Mouse (Mus musculus) midbrain, embryonic 13.5 days (tissue): ENCODE measurements at regions not wholly inside any gene's neighbourhood (a gene's known extent, or its start where the extent isn't known, plus 50 kb on each side); places are given as distances from the start of the nearest gene placed in this dataset.

ENCODE experiments used
- ATAC-seq: fragments of 200-750 bp; cut with Nextera tagmentation; 2 replicates; pipeline ENCODE4 v1.8.0; 2017; ENCODE audit warnings: mild to moderate bottlenecking, moderate TSS enrichment, moderate library complexity
- H3K27ac ChIP-seq: fragments of 300-500 bp; sonication (generic); 2 replicates; pipeline ENCODE4 v1.5.1; 2015; ENCODE audit warnings: inconsistent platforms, mild to moderate bottlenecking, moderate library complexity
- H3K27me3 ChIP-seq: fragments of 300-500 bp; sonication (generic); 2 replicates; pipeline ENCODE4 v1.6.1; 2015; ENCODE audit warnings: mild to moderate bottlenecking, inconsistent platforms
- H3K36me3 ChIP-seq: fragments of 300-500 bp; sonication (generic); 2 replicates; pipeline ENCODE4 v1.6.1; 2015; ENCODE audit warnings: mild to moderate bottlenecking, inconsistent platforms
- H3K4me1 ChIP-seq: fragments of 300-500 bp; sonication (generic); replicated peaks from 2 replicates; pipeline ENCODE4 v1.6.1; 2015; ENCODE audit warnings: inconsistent platforms
- H3K4me2 ChIP-seq: fragments of 300-500 bp; sonication (generic); replicated peaks from 2 replicates; pipeline ENCODE4 v1.6.1; 2015; ENCODE audit warnings: moderate library complexity, mild to moderate bottlenecking, inconsistent platforms
- H3K4me3 ChIP-seq: fragments of 300-500 bp; sonication (generic); replicated peaks from 2 replicates; pipeline ENCODE4 v1.5.1; 2015; ENCODE audit warnings: mild to moderate bottlenecking, inconsistent platforms
- H3K9ac ChIP-seq: fragments of 300-500 bp; sonication (generic); replicated peaks from 2 replicates; pipeline ENCODE4 v1.6.1; 2015; ENCODE audit warnings: mild to moderate bottlenecking, inconsistent platforms
- H3K9me3 ChIP-seq: fragments of 300-500 bp; sonication (generic); 2 replicates; pipeline ENCODE4 v1.6.1; 2016; ENCODE audit warnings: mild to moderate bottlenecking, inconsistent platforms
- WGBS: fragments of 180-500 bp; shearing (Covaris S2); methylation state at CpG from one replicate; pipeline ENCODE4 v1.1.7; 2015; 5-methylcytosine and 5-hydroxymethylcytosine counted together

DNA sequence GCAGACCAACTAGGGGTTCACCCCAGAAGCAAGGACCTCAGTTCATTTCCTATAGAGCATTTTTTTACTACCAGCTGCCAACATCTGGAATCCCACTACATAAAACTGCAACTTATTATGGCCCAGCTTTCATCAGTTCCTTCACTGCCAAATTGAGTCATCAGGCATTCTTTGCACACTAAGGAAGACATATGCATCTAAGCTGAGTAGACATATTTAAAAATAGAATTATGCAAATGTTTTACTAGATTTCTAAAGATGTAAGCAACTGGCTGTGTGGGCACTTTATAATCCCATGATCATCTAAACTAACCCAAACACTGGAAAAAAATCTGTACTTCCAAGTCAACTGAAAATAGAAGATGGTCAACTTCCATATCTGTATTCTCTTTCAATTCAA, 415.9 kb upstream of the Rarb start:
- ATAC-seq = no peak
- H3K27ac ChIP-seq = no peak overlapping the region
- H3K9ac ChIP-seq = no peak overlapping the region
- no peaks in the 10 kb centered on the region for H3K4me1 ChIP-seq
- no peak overlapping the region for H3K4me3 ChIP-seq
- no peaks in the 10 kb centered on the region for H3K36me3 ChIP-seq
- H3K27me3 ChIP-seq = no peaks in the 10 kb centered on the region
- 0 out of 2 replicates have a peak, but pooled peaks cover 3% of the 10 kb centered on the region for H3K9me3 ChIP-seq
- no peak overlapping the region for H3K4me2 ChIP-seq

DNA sequence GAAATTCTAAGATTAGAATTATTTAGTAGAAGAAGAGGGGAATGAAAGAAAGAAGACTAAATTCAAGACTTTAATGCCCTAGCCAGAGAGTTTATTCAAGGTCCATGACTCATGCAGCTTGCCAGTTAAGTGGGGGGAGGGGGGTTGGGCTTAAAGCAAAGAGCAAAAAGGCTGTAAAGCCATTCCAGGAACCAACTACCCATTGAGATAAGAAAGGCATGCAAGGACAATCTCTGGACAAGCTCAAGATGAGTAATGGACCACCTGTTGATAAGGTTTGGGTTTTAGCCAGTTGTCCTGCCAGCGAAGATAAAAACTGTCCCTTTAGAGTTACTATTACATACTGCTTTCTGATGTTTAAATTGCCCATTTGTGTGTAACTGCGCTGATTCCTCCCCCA, 392.5 kb upstream of the Rarb start:
- no peaks in the 10 kb centered on the region for H3K4me1 ChIP-seq
- 94% methylated on average over 2 of the region's 2 CpGs for WGBS
- H3K9me3 ChIP-seq = no peaks in the 10 kb centered on the region
- H3K27ac ChIP-seq = no peak overlapping the region
- H3K9ac ChIP-seq = no peak overlapping the region
- H3K36me3 ChIP-seq = no peaks in the 10 kb centered on the region
- H3K4me3 ChIP-seq = no peak overlapping the region
- H3K4me2 ChIP-seq = no peak overlapping the region
- no peaks in the 10 kb centered on the region for H3K27me3 ChIP-seq
- no peak for ATAC-seq

DNA sequence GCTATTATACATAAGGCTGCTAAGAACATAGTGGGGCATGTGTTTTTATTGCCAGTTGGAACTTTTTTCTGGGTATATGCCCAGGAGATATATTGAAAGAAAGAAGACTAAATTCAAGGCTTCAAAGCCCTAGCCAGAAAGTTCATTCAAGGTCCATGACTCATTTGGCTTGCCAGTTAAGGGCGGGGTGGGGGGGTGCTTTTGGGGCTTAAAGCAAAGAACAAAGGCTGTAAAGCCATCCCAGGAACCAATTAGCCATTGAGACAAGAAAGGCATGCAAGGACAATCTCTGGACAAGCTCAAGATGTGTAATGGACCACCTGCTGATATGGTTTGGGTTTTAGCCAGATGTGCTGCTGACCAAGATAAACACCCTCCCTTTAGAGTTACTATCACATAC, 386.7 kb upstream of the Rarb start:
- no peak overlapping the region for H3K4me2 ChIP-seq
- no peak overlapping the region for H3K27ac ChIP-seq
- no peak overlapping the region for H3K4me3 ChIP-seq
- no peaks in the 10 kb centered on the region for H3K9me3 ChIP-seq
- WGBS = 67% methylated on average over 1 of the region's 1 CpGs
- no peaks in the 10 kb centered on the region for H3K4me1 ChIP-seq
- H3K36me3 ChIP-seq = no peaks in the 10 kb centered on the region
- H3K27me3 ChIP-seq = no peaks in the 10 kb centered on the region
- no peak for ATAC-seq
- H3K9ac ChIP-seq = no peak overlapping the region

DNA sequence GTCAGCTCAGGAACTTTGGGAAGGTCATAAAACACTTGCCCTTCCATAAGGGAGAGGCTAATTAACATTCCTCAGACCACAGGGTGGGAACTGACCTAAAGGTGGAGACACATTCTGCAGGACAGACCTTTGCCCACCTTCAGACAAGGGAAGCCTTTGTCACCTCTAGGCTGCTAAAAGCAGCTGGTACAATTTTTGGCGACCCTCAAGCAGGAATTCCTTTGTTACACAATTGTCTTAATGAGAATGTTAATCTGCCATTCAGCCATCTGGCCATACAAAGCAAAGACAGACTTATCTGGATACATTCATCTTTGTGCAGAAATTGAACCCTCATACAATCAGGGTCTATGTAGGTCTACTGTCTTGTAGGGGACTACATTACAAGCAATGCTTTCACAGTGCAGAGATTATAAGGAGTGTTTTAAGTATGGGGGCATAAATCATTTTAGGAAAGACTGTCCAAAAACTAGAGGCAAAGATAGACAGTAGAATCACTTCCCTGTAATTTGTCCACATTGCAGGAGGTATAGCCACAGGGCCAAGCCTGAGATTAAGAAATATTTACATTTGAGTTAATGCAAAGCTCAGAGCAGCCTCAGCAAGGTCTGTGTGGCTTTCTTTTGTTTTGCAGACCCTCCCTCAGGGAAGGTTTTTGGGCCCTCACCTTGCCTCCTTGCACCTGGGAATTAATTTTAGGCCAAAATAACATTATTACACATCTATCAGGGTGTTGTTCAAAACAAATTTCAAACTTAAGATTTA, 384.5 kb upstream of the Rarb start:
- Histone ChIP-seq H3K36me3 (no peaks in the 10 kb centered on the region), H3K9ac (no peak overlapping the region), H3K9me3 (no peaks in the 10 kb centered on the region), H3K4me3 (no peak overlapping the region), H3K4me1 (no peaks in the 10 kb centered on the region), H3K4me2 (no peak overlapping the region), H3K27me3 (no peaks in the 10 kb centered on the region), H3K27ac (no peak overlapping the region)
- WGBS = 64% methylated on average over 1 of the region's 1 CpGs
- ATAC-seq = no peak

DNA sequence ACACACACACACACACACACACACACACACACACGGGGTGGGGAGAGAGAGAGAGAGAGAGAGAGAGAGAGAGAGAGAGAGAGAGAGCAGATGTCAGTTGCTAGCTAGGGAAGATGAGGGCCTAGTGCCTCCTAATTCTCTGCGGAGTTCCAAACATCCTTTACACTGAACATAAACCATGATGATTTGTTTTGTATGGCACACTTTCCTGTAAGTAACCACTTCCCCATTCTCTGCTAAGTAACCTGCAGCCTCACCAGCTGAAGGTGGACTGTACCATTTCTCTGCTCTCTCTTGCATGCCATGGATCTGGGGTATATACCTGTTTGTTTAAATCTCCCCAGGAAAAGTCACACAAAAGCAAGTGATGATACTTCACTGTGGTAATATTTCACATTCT, 374.0 kb upstream of the Rarb start:
- ATAC-seq = no peak
- Histone ChIP-seq H3K4me2 (no peak overlapping the region), H3K4me1 (no peaks in the 10 kb centered on the region), H3K4me3 (no peak overlapping the region), H3K9ac (no peak overlapping the region), H3K27me3 (no peaks in the 10 kb centered on the region), H3K27ac (no peak overlapping the region), H3K36me3 (no peaks in the 10 kb centered on the region), H3K9me3 (no peaks in the 10 kb centered on the region)
- WGBS = 72% methylated on average over 2 of the region's 2 CpGs

DNA sequence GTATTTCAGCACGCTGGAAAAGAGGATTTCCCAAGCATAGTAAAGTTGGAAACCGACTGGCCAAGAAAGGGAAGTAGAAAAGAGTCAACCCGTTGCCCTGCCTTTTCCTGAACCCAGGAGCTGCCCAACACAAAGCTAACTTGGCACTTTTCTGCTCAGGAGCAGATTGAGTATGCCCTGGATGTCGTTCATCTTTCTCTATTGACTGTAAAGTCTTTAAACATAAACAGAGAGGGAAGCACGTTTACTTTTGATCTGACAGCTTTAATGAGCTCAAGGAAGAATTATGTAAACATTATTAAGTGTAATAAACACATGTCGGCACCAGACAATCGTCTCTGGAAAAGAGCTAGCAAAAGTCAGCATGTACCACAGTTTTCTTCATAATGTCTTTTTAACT, 354.3 kb upstream of the Rarb start:
- H3K4me2 ChIP-seq = peak overlapping the region; percentile 82
- H3K4me3 ChIP-seq = peak overlapping the region; percentile 51
- H3K9me3 ChIP-seq = no peaks in the 10 kb centered on the region
- peaks cover 13% of the 10 kb centered on the region; the same call in 1 of the 2 replicates for H3K4me1 ChIP-seq
- ATAC-seq = peak; percentile 27; the same call in 1 of the 2 replicates
- H3K27me3 ChIP-seq = peaks cover 9% of the 10 kb centered on the region; the same call in 1 of the 2 replicates
- H3K27ac ChIP-seq = no peak overlapping the region
- no peaks in the 10 kb centered on the region for H3K36me3 ChIP-seq
- WGBS = 48% methylated on average over 7 of the region's 7 CpGs
- H3K9ac ChIP-seq = no peak overlapping the region

DNA sequence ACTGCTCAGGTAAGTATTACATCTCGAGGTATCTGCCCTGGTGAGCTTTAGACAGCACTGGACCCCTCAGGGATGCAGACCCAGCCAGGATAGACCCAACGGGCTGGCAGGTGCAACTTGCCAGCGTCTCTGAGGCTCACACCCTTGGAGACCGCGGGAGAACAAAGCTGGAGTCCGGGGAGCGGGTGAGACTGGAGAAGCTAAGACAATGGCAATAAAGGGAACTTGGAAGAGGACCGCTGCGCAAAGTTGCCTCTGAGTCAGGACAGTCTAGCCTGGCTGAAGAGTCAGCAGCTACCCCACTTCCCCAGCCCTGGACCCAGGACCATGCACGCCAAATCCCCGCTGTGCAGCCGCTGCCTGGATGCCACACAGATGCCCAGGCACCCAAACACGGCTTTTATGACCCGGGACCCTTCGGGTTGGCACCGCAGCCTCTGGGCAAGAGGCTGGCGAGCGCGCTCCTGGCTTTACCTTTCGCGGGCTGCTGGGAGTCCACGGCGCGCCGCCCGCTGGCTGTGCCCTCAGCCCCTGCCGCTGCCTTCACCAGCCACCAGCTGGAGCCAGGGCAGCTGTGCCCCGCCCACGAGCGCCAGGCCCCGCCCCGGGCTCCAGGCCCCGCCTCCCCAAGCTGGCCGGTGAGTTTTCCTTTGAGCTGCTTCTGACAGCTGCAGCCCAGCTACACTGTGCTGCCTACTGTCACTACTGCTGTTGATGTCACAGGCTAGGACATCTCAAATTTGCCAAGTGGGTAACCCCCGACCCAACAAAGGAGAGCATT, 353.6 kb upstream of the Rarb start:
- Histone ChIP-seq H3K27ac (no peak overlapping the region), H3K27me3 (peaks cover 9% of the 10 kb centered on the region; the same call in 1 of the 2 replicates), H3K9me3 (no peaks in the 10 kb centered on the region), H3K36me3 (no peaks in the 10 kb centered on the region), H3K4me1 (peaks cover 13% of the 10 kb centered on the region; the same call in 1 of the 2 replicates), H3K9ac (peak overlapping the region; percentile 64), H3K4me3 (peak overlapping the region; percentile 51), H3K4me2 (peak overlapping the region; percentile 82)
- 2% methylated on average over 35 of the region's 35 CpGs for WGBS
- peak; percentile 98 for ATAC-seq

DNA sequence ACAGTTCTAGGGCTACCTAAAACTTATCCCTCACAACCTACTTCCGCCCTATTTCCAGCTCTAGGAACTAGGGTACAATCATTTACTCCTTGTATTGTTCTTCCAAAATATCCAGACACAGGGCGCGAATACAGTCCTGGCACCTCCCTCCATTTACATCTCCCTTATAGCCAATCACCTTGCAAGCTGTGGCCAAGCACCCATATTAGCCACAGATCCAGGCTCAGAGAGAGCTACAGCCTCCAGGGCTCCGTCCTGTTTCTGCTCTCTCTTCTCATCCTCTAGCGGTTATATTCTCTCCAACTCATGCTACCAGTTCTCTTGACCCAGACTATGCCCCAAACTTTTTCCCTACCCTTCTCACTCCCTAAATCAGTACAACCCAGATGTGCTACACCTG, 352.9 kb upstream of the Rarb start:
- 40% methylated on average over 5 of the region's 5 CpGs for WGBS
- Histone ChIP-seq H3K36me3 (no peaks in the 10 kb centered on the region), H3K4me2 (peak overlapping the region; percentile 82), H3K9ac (peak overlapping the region; percentile 64; the same call in 1 of the 2 replicates), H3K27me3 (peaks cover 9% of the 10 kb centered on the region; the same call in 1 of the 2 replicates), H3K27ac (no peak overlapping the region), H3K9me3 (no peaks in the 10 kb centered on the region), H3K4me1 (peaks cover 13% of the 10 kb centered on the region; the same call in 1 of the 2 replicates), H3K4me3 (peak overlapping the region; percentile 51)
- no peak; the same call in 1 of the 2 replicates for ATAC-seq

DNA sequence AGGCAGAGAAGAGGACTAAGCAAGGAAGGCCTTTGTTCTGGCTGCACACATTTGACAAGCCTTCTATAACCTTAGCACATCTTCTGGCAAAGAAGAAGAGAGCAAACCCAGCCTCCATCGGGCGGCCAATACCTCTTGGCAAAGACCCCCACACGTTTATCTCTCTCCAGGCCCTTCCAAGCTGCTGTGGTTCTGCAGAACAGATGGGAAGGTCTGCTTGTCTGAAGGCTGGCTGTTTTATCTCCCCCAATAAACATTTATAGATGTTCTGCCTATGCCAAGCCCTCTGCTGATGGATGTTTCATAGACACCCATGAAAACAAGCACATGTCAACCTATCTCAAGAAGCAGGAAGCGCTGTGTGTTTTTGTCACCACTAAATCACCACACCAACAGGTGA, 339.4 kb upstream of the Rarb start:
- Histone ChIP-seq H3K27me3 (no peaks in the 10 kb centered on the region), H3K9ac (no peak overlapping the region), H3K4me2 (no peak overlapping the region), H3K4me1 (no peaks in the 10 kb centered on the region), H3K9me3 (no peaks in the 10 kb centered on the region), H3K36me3 (no peaks in the 10 kb centered on the region), H3K27ac (no peak overlapping the region), H3K4me3 (no peak overlapping the region)
- WGBS = 91% methylated on average over 4 of the region's 4 CpGs
- ATAC-seq = no peak

DNA sequence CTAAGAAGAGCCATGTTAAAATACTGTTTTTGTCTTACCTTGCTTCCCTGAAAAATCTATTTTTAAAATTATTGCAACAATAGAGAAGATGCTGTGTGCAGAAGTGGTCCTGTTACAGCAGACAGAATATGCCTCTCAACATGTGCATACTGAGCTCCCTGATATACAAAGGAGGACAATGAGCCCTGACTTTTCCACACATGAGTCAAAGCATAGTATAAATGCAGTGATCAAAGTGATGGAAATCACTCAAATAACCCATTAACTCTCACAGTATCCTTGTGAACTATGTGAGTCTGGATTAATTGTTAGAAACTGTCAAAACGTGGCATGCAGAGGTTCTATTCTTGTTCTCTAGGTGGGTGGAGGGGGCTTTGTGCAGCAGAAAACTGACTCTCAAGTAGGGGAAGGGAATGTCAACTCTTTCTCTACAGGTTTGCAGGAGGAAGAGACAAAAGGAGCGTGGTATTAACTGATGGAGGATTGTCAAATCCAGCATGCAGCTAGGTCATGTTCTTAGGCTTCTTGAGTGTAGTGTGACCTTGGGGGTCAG, 337.5 kb upstream of the Rarb start:
- Histone ChIP-seq H3K9ac (no peak overlapping the region), H3K36me3 (no peaks in the 10 kb centered on the region), H3K4me3 (no peak overlapping the region), H3K27me3 (no peaks in the 10 kb centered on the region), H3K4me1 (no peaks in the 10 kb centered on the region), H3K9me3 (no peaks in the 10 kb centered on the region), H3K4me2 (no peak overlapping the region), H3K27ac (no peak overlapping the region)
- ATAC-seq = no peak
- 61% methylated on average over 2 of the region's 2 CpGs for WGBS

DNA sequence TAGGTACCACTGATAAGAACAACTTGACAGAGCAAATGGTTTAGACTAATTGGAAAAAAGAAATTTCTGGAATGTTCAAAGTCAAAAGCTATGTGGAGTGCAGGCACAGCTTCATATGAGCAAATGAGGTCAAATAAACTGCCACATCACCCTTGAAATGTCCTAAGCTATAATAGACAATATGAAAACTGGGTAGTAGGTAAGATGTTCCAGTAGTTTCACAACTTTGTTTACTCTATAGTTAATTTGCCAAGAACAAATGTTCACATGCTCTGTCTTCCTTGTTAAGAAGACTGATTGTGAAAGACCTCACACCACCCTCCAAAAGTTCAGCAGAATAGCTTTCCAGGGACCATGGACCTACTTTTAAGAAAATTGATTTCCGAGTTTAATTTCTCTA, 301.7 kb upstream of the Rarb start:
- WGBS = 91% methylated on average over 1 of the region's 1 CpGs

DNA sequence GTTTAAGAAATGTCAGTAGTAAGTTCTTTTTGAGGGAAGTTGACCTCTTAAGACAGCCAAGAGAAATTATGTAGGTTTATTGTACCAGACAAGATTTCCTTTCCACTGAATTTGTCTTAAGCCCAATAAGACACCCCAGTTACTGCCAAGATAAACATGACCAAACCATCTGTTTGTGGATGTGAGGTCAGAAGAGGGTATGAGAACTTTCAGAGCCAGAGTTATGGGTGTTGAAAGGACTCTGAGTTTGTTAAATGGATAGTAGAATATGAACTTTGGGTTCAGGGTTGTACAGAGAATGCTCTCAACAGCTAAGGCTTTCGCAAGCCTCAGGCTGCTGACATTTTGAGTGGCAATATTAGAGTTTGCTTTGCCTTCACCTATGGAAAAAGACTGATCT, 287.7 kb upstream of the Rarb start:
- ATAC-seq = no peak
- Histone ChIP-seq H3K9ac (no peak overlapping the region), H3K4me1 (no peaks in the 10 kb centered on the region), H3K36me3 (no peaks in the 10 kb centered on the region), H3K4me2 (no peak overlapping the region), H3K4me3 (no peak overlapping the region), H3K27me3 (no peaks in the 10 kb centered on the region), H3K9me3 (no peaks in the 10 kb centered on the region), H3K27ac (no peak overlapping the region)
- WGBS = 93% methylated on average over 1 of the region's 1 CpGs

More for the DNA sequence above, 301.7 kb upstream of the Rarb start:
- no peak for ATAC-seq
- no peaks in the 10 kb centered on the region for H3K27me3 ChIP-seq
- H3K36me3 ChIP-seq = no peaks in the 10 kb centered on the region
- H3K4me3 ChIP-seq = no peak overlapping the region
- H3K4me1 ChIP-seq = no peaks in the 10 kb centered on the region
- H3K9ac ChIP-seq = no peak overlapping the region
- H3K9me3 ChIP-seq = no peaks in the 10 kb centered on the region
- no peak overlapping the region for H3K27ac ChIP-seq
- H3K4me2 ChIP-seq = no peak overlapping the region
